Mouse (Mus musculus) CH12.LX (cell line): Measurements from ENCODE around the gene Miox.

ENCODE experiments used
- CTCF ChIP-seq, 2 experiments: IDR thresholded peaks in 1 of 2; conservative IDR thresholded peaks in 1 of 2; 2 replicates each; pipeline ENCODE4 v1.5.1; 2011 to 2012; ENCODE audit warnings: low read depth in 2 of 2, low read length in 2 of 2, improper control_type of control experiment in 1 of 2, inconsistent platforms in 1 of 2, mild to moderate bottlenecking in 1 of 2, moderate library complexity in 1 of 2
- E2F4 ChIP-seq: IDR thresholded peaks from 2 replicates; pipeline ENCODE4 v1.6.1; 2011; ENCODE audit warnings: low read depth, low read length, improper control_type of control experiment; ENCODE audit not compliant: insufficient replicate concordance
- EP300 ChIP-seq: IDR thresholded peaks from 2 replicates; pipeline ENCODE4 v1.6.1; 2011; ENCODE audit warnings: low read length, improper control_type of control experiment
- GABPA ChIP-seq: IDR thresholded peaks from 2 replicates; pipeline ENCODE4 v1.6.1; 2012; ENCODE audit warnings: low read depth, low read length, improper control_type of control experiment, inconsistent platforms; ENCODE audit not compliant: insufficient replicate concordance
- MAFK ChIP-seq: IDR thresholded peaks from 2 replicates; pipeline ENCODE4 v1.6.1; 2011; ENCODE audit warnings: low read length, improper control_type of control experiment; ENCODE audit not compliant: insufficient replicate concordance
- MAX ChIP-seq: IDR thresholded peaks from 2 replicates; pipeline ENCODE4 v1.6.1; 2011; ENCODE audit warnings: low read length, improper control_type of control experiment
- MAZ ChIP-seq: IDR thresholded peaks from 2 replicates; pipeline ENCODE4 v1.6.1; 2012; ENCODE audit warnings: low read depth, mild to moderate bottlenecking, inconsistent platforms, low read length, improper control_type of control experiment, moderate library complexity
- MEF2A ChIP-seq: IDR thresholded peaks from 2 replicates; pipeline ENCODE4 v1.6.1; 2014; ENCODE audit warnings: low read depth, mild to moderate bottlenecking, inconsistent platforms, low read length, improper control_type of control experiment, borderline replicate concordance
- NRF1 ChIP-seq: IDR thresholded peaks from 2 replicates; pipeline ENCODE4 v1.6.1; 2014; ENCODE audit warnings: low read depth, mild to moderate bottlenecking, inconsistent platforms, low read length, improper control_type of control experiment, moderate library complexity
- POLR2A ChIP-seq: IDR thresholded peaks from 2 replicates; pipeline ENCODE4 v1.6.1; 2011; ENCODE audit warnings: low read depth, mild to moderate bottlenecking, improper control_type of control experiment, low read length
- ZMIZ1 ChIP-seq: IDR thresholded peaks from 2 replicates; pipeline ENCODE4 v1.6.1; 2012; ENCODE audit warnings: low read depth, mild to moderate bottlenecking, inconsistent platforms, low read length, improper control_type of control experiment

GRCm38 (mm10) chr15:89297695-89298094 lies 36.5 kb upstream of the Miox start:
- TF ChIP-seq MAX = no peak
- TF ChIP-seq GABPA = no peak
- TF ChIP-seq ZMIZ1 = no peak
- TF ChIP-seq MAFK = no peak
- TF ChIP-seq POLR2A = no peak
- TF ChIP-seq E2F4 = no peak
- TF ChIP-seq CTCF (conservative IDR thresholded peaks at IDR 0.05 in 1 of 2, IDR thresholded peaks at IDR 0.05 in 1 of 2; ENCODE audit: low read depth in 2 of 2, low read length in 2 of 2) = no peak
- no peak for TF ChIP-seq MEF2A
- no peak for TF ChIP-seq NRF1
- no peak for TF ChIP-seq MAZ
- TF ChIP-seq EP300 = no peak
